Comparison of ENCODE assay signal across 19 mouse cellular contexts in genomic region chr1:190566744-190567143, GRCm38 (mm10).
A peak's percentile ranks its signal among the peaks of the same experiment; 100 is the strongest.
DNase-seq lines count a peak whose midpoint lies in the region; ATAC-seq and TF ChIP-seq lines count a peak whose summit lies in the region.
"Had no signal": no experiment of that assay in that cellular context is flagged by ENCODE, and none has a peak within 500 bp of the region (broad histone marks: within the 10 kb centered on the region; RNA-seq: fewer than 3 reads in every experiment).

No protein-coding gene starts in this region.

- H3K4me2 ChIP-seq in hindbrain, postnatal 0 days (ENCODE audit: low read depth, low read length) = no peak overlapping the region
- no peak overlapping the region for H3K4me2 ChIP-seq in hindbrain, embryonic 12.5 days (replicated peaks)
- H3K4me2 ChIP-seq: embryonic facial prominence, embryonic 12.5 days; heart, embryonic 11.5 days; midbrain, embryonic 11.5 days had no signal

- peak; percentile 25 for DNase-seq in hindbrain, postnatal 0 days (ENCODE audit: low spot score)
- DNase-seq in cerebellum, adult 8-10 months = peak; percentile 70
- DNase-seq in cerebellum, postnatal 36 days = peak; percentile 87 to 89
- DNase-seq in urinary bladder, adult 2 months (ENCODE audit: low spot score) = no peak
- DNase-seq: adrenal gland, adult 2 months; kidney, adult 18-20 months; thymus, adult 2 months had no signal

- no peak for ATAC-seq in hindbrain, postnatal 0 days
- no peak for ATAC-seq in hindbrain, embryonic 12.5 days (ENCODE audit: low FRiP score)
- peak; percentile 78 for ATAC-seq in cerebellum, adult (ENCODE audit: insufficient number of reproducible peaks, low FRiP score, low TSS enrichment)
- no peak for ATAC-seq in megakaryocyte progenitor cell, adult 5-6 weeks (replicated peaks; ENCODE audit: poor library complexity)
- ATAC-seq: inflammation-experienced regulatory T-cells, adult 6 months; Patski had no signal

- no peaks in the 10 kb centered on the region for H3K4me1 ChIP-seq in hindbrain, postnatal 0 days (ENCODE audit: insufficient read depth, low read length)
- H3K4me1 ChIP-seq in hindbrain, embryonic 12.5 days = 0 out of 2 replicates have a peak, but pooled peaks cover 3% of the 10 kb centered on the region
- H3K4me1 ChIP-seq: embryonic facial prominence, embryonic 12.5 days had no signal

- no peaks in the 10 kb centered on the region for H3K9me3 ChIP-seq in hindbrain, postnatal 0 days (ENCODE audit: low read length)
- H3K9me3 ChIP-seq in hindbrain, embryonic 12.5 days (replicated peaks) = peaks cover 4% of the 10 kb centered on the region; the same call in 1 of the 2 replicates
- H3K9me3 ChIP-seq: embryonic facial prominence, embryonic 12.5 days; hindbrain, embryonic 10.5 days had no signal

- H3K4me3 ChIP-seq in hindbrain, postnatal 0 days (ENCODE audit: low read length) = no peak overlapping the region
- H3K4me3 ChIP-seq in hindbrain, embryonic 12.5 days = no peak overlapping the region
- H3K4me3 ChIP-seq: embryonic facial prominence, embryonic 12.5 days; hindbrain, embryonic 10.5 days had no signal

- H3K27me3 ChIP-seq in hindbrain, postnatal 0 days (ENCODE audit: insufficient read depth, low read length) = no peaks in the 10 kb centered on the region
- no peaks in the 10 kb centered on the region for H3K27me3 ChIP-seq in hindbrain, embryonic 12.5 days
- H3K27me3 ChIP-seq: CH12.LX; embryonic facial prominence, embryonic 12.5 days; Patski had no signal

- no peak for TF ChIP-seq CTCF in hindbrain, postnatal 0 days (IDR thresholded peaks at IDR 0.05; ENCODE audit: low read depth)

- H3K27ac ChIP-seq in hindbrain, postnatal 0 days = no peak overlapping the region
- H3K27ac ChIP-seq in hindbrain, embryonic 12.5 days = no peak overlapping the region
- H3K27ac ChIP-seq: embryonic facial prominence, embryonic 12.5 days; hindbrain, embryonic 10.5 days; kidney, postnatal 0 days had no signal

- H3K36me3 ChIP-seq in hindbrain, postnatal 0 days (ENCODE audit: insufficient read depth, low read length) = no peaks in the 10 kb centered on the region
- H3K36me3 ChIP-seq in hindbrain, embryonic 12.5 days = no peaks in the 10 kb centered on the region
- H3K36me3 ChIP-seq: embryonic facial prominence, embryonic 12.5 days; G1E; hindbrain, embryonic 10.5 days had no signal

- WGBS in hindbrain, postnatal 0 days = 68% methylated on average over 7 of the region's 7 CpGs
- WGBS in hindbrain, embryonic 12.5 days = 94% methylated on average over 7 of the region's 7 CpGs

- H3K9ac ChIP-seq in hindbrain, postnatal 0 days (replicated peaks; ENCODE audit: low read length) = no peak overlapping the region
- no peak overlapping the region for H3K9ac ChIP-seq in hindbrain, embryonic 12.5 days
- H3K9ac ChIP-seq: embryonic facial prominence, embryonic 12.5 days had no signal
